Mouse (Mus musculus) liver, embryonic 16.5 days (tissue): ENCODE data around the gene Focad. TPM values are rescaled to one million over a fixed set of nuclear protein-coding genes. Genes with fewer than 3 reads are reported as not detected.

Experiments used
- ATAC-seq: fragments of 200-750 bp; cut with Nextera tagmentation; 2 replicates; pipeline ENCODE4 v1.8.0; 2017; ENCODE audit warnings: low read depth, mild to moderate bottlenecking, moderate number of reproducible peaks, moderate library complexity
- H3K27ac ChIP-seq: fragments of 300-500 bp; sonication (generic); 2 replicates; pipeline ENCODE4 v1.5.1; 2014; ENCODE audit warnings: mild to moderate bottlenecking, low read length
- H3K27me3 ChIP-seq: fragments of 300-500 bp; sonication (generic); 2 replicates; pipeline ENCODE4 v1.6.1; 2014; ENCODE audit warnings: low read depth, low read length, mixed read lengths; ENCODE audit not compliant: control insufficient read depth, insufficient read depth
- H3K36me3 ChIP-seq: fragments of 300-500 bp; sonication (generic); 2 replicates; pipeline ENCODE4 v1.6.1; 2014; ENCODE audit warnings: mild to moderate bottlenecking; ENCODE audit not compliant: control insufficient read depth, insufficient read depth
- H3K4me1 ChIP-seq: fragments of 300-500 bp; sonication (generic); 2 replicates; pipeline ENCODE4 v1.6.1; 2014; ENCODE audit warnings: low read depth, low read length, mixed read lengths; ENCODE audit not compliant: control insufficient read depth
- H3K4me2 ChIP-seq: fragments of 300-500 bp; sonication (generic); 2 replicates; pipeline ENCODE4 v1.6.1; 2014; ENCODE audit warnings: low read depth, low read length, mixed read lengths
- H3K4me3 ChIP-seq: fragments of 300-500 bp; sonication (generic); 2 replicates; pipeline ENCODE4 v1.5.1; 2014; ENCODE audit warnings: low read depth, mild to moderate bottlenecking, low read length
- H3K9ac ChIP-seq: fragments of 300-500 bp; sonication (generic); 2 replicates; pipeline ENCODE4 v1.6.1; 2014; ENCODE audit warnings: low read depth, low read length
- H3K9me3 ChIP-seq: fragments of 300-500 bp; sonication (generic); replicated peaks from 2 replicates; pipeline ENCODE4 v1.6.1; 2016; ENCODE audit warnings: low read length; ENCODE audit not compliant: control insufficient read depth
- WGBS: fragments of 180-500 bp; shearing (Covaris S2); extraction: QIAGEN DNeasy Blood & Tissue Kit; methylation state at CpG from one replicate; pipeline ENCODE4 v1.1.7; 2014; ENCODE audit not compliant: insufficient replicate concordance; 5-methylcytosine and 5-hydroxymethylcytosine counted together
- polyA plus RNA-seq: library from polyadenylated mRNA; unstranded; fragments of >200 nt; fragmentation: Nextera tagmentation; extraction: Ambion mirVana; gene quantifications from 2 replicates; pipeline ENCODE4 v1.2.1, GENCODE M21; 2015

Gene Focad
- polyA plus RNA-seq, 1 experiment from 2014 or later: 8.7 TPM

DNA sequence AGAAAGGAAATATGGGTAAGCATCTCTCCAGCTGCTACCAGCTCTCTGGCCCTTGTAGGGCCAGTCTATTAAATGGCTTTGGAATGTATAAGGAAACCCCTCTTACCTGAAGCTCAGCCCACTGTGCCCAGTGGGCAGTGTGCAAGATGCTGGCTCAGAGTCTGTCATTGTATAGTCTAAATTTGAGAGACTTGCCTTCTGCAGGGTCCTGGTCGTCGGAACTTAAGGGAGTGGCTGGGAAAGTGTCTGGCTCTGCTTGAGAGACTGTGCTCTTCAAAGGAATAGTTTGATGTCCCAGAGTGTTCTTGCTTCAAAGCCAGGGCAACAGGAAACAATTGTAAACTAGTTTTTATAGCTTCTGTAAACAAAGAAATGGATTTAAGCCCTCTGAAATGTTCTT lies 41.5 kb downstream of the Focad start:
- no peaks in the 10 kb centered on the region for H3K9me3 ChIP-seq
- ATAC-seq: no peak
- H3K27me3 ChIP-seq: no peaks in the 10 kb centered on the region
- WGBS: 72% methylated on average over 2 of the region's 2 CpGs
- no peak overlapping the region for H3K4me3 ChIP-seq
- no peak overlapping the region for H3K4me2 ChIP-seq
- no peak overlapping the region for H3K9ac ChIP-seq
- no peaks in the 10 kb centered on the region; the same call in 1 of the 2 replicates for H3K36me3 ChIP-seq
- H3K4me1 ChIP-seq: no peaks in the 10 kb centered on the region
- no peak overlapping the region for H3K27ac ChIP-seq

DNA sequence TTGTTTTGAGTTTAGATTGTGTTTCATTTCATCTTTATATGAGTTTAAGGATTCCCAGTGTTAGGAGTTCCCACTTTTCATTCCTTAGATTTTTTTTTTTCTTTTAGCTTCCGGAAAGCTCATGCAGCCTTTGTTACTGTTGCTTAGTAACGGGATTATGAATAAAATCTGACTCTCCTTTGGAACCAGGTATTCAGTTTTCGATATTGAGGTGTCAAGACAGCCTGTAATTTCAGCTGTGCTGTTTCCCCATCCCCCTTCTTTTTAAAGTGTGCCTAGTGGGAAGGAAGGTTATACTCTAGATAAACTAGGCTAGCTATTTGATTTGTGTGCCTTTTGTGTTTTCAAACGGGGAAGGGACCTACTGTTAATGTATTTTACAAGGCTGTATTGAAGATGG lies 42.1 kb downstream of the Focad start:
- ATAC-seq: no peak
- H3K4me3 ChIP-seq: no peak overlapping the region
- H3K36me3 ChIP-seq: no peaks in the 10 kb centered on the region; the same call in 1 of the 2 replicates
- WGBS: 62% methylated on average over 4 of the region's 4 CpGs
- no peaks in the 10 kb centered on the region for H3K4me1 ChIP-seq
- H3K9me3 ChIP-seq: no peaks in the 10 kb centered on the region
- H3K9ac ChIP-seq: no peak overlapping the region
- H3K27me3 ChIP-seq: no peaks in the 10 kb centered on the region
- no peak overlapping the region for H3K4me2 ChIP-seq
- H3K27ac ChIP-seq: no peak overlapping the region

DNA sequence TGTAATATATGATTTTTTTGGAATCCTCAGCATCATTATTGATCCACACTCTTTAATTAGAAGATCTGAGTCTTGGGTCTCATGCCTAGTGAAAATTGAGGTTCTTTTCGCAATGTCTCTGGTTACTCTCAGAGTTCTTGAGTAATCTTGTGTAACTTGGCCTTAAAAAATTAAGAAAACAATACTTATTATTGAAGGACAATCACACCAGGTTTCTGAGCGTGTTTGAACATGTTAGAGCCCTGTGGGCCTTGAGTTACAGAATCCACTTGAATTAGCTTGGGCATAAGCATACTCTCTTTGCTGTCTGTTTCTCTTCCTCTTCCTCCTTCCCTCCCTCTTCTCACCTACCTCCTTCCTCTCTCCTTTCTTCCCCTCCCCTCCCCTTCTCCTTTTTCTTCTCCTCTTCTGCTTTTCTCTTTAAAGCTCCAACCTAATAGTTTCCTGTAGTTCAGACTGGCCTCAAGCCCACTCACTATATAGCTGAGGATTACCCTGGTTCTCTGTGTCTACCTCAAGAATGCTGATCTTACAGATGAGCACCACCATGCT lies 44.0 kb downstream of the Focad start:
- Histone ChIP-seq H3K9me3 (no peaks in the 10 kb centered on the region), H3K36me3 (no peaks in the 10 kb centered on the region; the same call in 1 of the 2 replicates), H3K9ac (no peak overlapping the region), H3K27ac (no peak overlapping the region), H3K27me3 (no peaks in the 10 kb centered on the region), H3K4me2 (no peak overlapping the region), H3K4me3 (no peak overlapping the region), H3K4me1 (no peaks in the 10 kb centered on the region)
- ATAC-seq: no peak
- 70% methylated on average over 2 of the region's 2 CpGs for WGBS

DNA sequence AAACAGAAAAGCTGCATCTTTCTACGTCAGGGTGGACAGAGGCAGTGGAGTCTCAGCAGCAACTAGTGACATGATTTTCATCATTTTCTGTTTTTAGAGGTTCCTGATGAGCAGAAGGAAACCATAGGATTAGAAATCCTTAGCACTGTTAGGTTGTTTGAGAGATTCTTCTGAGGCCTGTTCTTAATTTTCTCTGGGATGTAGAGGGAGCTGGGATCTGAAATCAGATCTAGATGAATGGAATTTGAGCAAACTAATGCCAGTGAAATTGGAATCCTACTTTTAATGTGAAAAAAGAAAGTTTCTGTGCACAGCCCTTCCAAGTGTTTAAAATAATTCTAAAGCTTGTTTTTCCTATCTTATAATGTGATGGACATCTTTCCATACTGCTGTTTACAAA lies 55.0 kb downstream of the Focad start:
- H3K4me3 ChIP-seq: no peak overlapping the region
- H3K4me1 ChIP-seq: no peaks in the 10 kb centered on the region
- no peak overlapping the region for H3K4me2 ChIP-seq
- no peak overlapping the region for H3K9ac ChIP-seq
- no peak overlapping the region for H3K27ac ChIP-seq
- no peak for ATAC-seq
- WGBS: 52% methylated on average over 1 of the region's 1 CpGs
- H3K36me3 ChIP-seq: no peaks in the 10 kb centered on the region
- no peaks in the 10 kb centered on the region for H3K9me3 ChIP-seq
- no peaks in the 10 kb centered on the region for H3K27me3 ChIP-seq

DNA sequence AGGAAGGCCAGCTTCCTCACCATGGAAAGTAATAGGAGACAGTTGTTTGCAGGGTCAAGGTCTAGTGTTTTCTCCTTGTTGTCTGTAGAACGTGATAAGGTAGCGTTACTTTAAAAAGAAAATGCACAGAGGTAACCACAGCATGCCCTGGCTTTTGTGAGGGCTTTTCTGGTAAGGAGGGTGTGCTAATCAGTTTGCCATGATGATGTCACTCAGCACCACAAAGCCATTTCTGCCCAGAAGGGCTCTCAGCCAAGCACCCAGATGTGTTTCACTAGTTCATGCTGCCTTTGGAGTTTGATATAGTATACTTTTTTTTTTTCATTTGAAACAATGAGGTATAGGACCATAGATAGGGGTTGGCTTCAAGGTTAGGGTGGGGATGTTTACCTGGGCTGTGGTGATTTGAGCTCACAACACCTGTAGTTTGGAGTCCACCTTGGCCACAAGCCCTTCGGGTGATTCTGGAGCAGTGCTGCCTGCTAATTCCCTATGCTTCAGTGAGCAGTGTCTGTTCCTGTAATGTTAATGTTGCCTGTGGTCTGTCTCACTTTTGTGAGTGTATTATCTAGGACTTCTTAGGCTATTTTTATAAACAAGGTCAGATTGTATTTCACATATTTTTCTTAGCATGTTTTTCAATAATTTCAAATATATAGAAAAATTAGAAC lies 61.2 kb downstream of the Focad start:
- Histone ChIP-seq H3K4me2 (no peak overlapping the region), H3K4me3 (no peak overlapping the region), H3K27ac (no peak overlapping the region), H3K4me1 (no peaks in the 10 kb centered on the region), H3K9ac (no peak overlapping the region), H3K9me3 (no peaks in the 10 kb centered on the region), H3K27me3 (no peaks in the 10 kb centered on the region), H3K36me3 (no peaks in the 10 kb centered on the region)
- ATAC-seq: peak; percentile 32; the same call in 1 of the 2 replicates
- 38% methylated on average over 3 of the region's 3 CpGs for WGBS

DNA sequence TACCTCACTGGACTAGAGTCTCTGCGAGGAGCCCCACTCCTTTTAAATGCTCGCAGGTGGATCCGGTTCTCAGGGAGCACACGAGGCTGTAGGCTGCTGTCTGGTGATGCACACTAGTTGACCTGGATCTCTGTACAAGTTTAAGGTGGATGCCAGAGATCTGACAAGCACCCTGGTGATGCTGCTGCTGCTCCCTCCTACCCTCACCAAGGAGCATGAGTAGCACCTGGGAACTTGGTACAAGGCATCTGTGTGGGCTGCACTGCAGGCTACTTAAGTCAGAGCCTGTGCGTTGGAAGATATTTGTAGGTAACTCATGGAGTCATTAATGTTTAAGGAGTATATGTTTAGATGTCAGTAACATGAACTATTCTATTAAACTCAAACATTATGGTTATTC lies 62.5 kb downstream of the Focad start:
- no peak overlapping the region for H3K9ac ChIP-seq
- H3K9me3 ChIP-seq: no peaks in the 10 kb centered on the region
- H3K36me3 ChIP-seq: no peaks in the 10 kb centered on the region
- no peaks in the 10 kb centered on the region for H3K4me1 ChIP-seq
- H3K4me3 ChIP-seq: no peak overlapping the region
- H3K4me2 ChIP-seq: no peak overlapping the region
- ATAC-seq: no peak
- 76% methylated on average over 5 of the region's 5 CpGs for WGBS
- H3K27me3 ChIP-seq: no peaks in the 10 kb centered on the region
- no peak overlapping the region for H3K27ac ChIP-seq

DNA sequence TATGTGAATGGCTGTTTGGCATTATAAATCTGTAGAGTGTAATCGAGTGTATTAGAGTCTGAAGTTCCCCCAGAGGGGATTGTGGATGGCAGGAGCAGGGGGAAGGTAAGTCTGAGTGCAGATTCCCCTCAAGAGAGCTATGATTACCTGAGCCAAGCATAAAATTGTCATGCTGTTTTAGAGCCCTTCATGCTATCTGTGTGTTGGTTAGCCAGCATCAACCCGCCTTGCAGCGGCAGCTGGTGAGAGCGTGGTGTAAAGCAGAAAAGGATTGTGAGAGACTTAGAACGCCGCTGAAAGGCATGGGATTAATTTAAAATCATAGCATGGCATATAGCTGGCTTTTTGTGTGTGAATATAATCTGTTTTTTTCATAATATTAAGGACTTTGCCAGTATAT lies 63.2 kb downstream of the Focad start:
- 85% methylated on average over 6 of the region's 6 CpGs for WGBS

DNA sequence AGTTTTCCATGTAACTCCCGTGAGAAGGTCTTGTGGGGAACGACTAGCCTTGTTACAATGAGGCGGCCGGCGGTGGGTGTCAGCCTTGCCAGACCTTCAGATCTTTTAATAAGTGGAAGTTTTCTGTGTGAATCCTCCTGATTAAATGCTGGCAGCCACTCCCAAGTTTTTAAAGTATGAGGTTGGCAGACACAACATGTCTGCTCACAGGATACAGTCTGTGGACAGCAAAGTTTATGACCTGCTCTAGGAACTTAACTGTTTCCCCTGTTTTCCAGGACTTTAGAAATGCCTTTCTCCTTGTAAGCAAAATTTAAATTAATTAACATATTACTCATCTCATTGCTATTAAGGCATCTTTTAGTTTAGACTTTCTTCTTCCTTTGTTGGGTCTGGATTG lies 64.8 kb downstream of the Focad start:
- Histone ChIP-seq H3K9ac (no peak overlapping the region), H3K27ac (no peak overlapping the region), H3K4me3 (no peak overlapping the region), H3K4me1 (no peaks in the 10 kb centered on the region), H3K36me3 (no peaks in the 10 kb centered on the region), H3K9me3 (no peaks in the 10 kb centered on the region), H3K4me2 (no peak overlapping the region), H3K27me3 (no peaks in the 10 kb centered on the region)
- ATAC-seq: no peak
- 88% methylated on average over 5 of the region's 5 CpGs for WGBS

More for the DNA sequence above, 63.2 kb downstream of the Focad start:
- H3K4me3 ChIP-seq: no peak overlapping the region
- H3K4me1 ChIP-seq: no peaks in the 10 kb centered on the region
- no peak for ATAC-seq
- H3K9ac ChIP-seq: no peak overlapping the region
- H3K27ac ChIP-seq: no peak overlapping the region
- no peak overlapping the region for H3K4me2 ChIP-seq
- no peaks in the 10 kb centered on the region for H3K36me3 ChIP-seq
- H3K9me3 ChIP-seq: no peaks in the 10 kb centered on the region
- no peaks in the 10 kb centered on the region for H3K27me3 ChIP-seq

DNA sequence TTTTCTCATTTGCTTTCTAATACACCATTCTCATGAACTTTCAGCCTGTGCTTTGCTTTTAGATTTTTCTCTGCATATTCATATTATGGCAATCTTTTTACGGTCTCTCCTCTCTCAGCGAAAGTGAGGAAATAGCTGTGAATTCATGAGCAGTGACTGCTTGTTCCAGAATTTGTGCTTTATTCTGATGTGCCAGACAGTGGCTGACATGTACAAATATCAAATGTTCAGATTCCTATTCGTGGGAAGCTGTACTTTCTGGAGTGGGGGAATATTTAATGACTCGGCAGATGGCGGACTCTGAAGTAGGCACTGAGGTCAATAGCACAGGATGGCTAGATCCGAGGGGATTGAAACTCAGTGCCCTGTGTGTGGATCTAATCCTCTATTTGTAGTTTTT lies 65.3 kb downstream of the Focad start:
- ATAC-seq: no peak
- no peak overlapping the region for H3K4me2 ChIP-seq
- H3K36me3 ChIP-seq: no peaks in the 10 kb centered on the region
- WGBS: 69% methylated on average over 6 of the region's 6 CpGs
- no peaks in the 10 kb centered on the region for H3K27me3 ChIP-seq
- H3K4me1 ChIP-seq: no peaks in the 10 kb centered on the region
- no peaks in the 10 kb centered on the region for H3K9me3 ChIP-seq
- no peak overlapping the region for H3K27ac ChIP-seq
- H3K4me3 ChIP-seq: no peak overlapping the region
- H3K9ac ChIP-seq: no peak overlapping the region
